Mouse (Mus musculus) neural tube, embryonic 12.5 days (tissue): ENCODE results near the gene Gm49661. TPM values are rescaled to one million over a fixed set of nuclear protein-coding genes. Genes with fewer than 3 reads are reported as not detected.

ENCODE experiments used
- ATAC-seq: fragments of 200-750 bp; cut with Nextera tagmentation; 2 replicates; pipeline ENCODE4 v1.8.0; 2017; ENCODE audit warnings: low read depth, mild to moderate bottlenecking, moderate TSS enrichment, moderate library complexity; ENCODE audit not compliant: low FRiP score
- H3K27ac ChIP-seq: fragments of 300-500 bp; sonication (generic); 2 replicates; pipeline ENCODE4 v1.5.1; 2016
- H3K27me3 ChIP-seq: fragments of 300-500 bp; sonication (generic); replicated peaks from 2 replicates; pipeline ENCODE4 v1.6.1; 2016; ENCODE audit warnings: mild to moderate bottlenecking
- H3K36me3 ChIP-seq: fragments of 300-500 bp; sonication (generic); 2 replicates; pipeline ENCODE4 v1.6.1; 2016; ENCODE audit warnings: mild to moderate bottlenecking
- H3K4me1 ChIP-seq: fragments of 300-500 bp; sonication (generic); 2 replicates; pipeline ENCODE4 v1.6.1; 2016
- H3K4me2 ChIP-seq: fragments of 300-500 bp; sonication (generic); replicated peaks from 2 replicates; pipeline ENCODE4 v1.6.1; 2016; ENCODE audit warnings: mild to moderate bottlenecking
- H3K4me3 ChIP-seq: fragments of 300-500 bp; sonication (generic); 2 replicates; pipeline ENCODE4 v1.5.1; 2016
- H3K9ac ChIP-seq: fragments of 300-500 bp; sonication (generic); 2 replicates; pipeline ENCODE4 v1.6.1; 2016; ENCODE audit warnings: mild to moderate bottlenecking
- H3K9me3 ChIP-seq: fragments of 300-500 bp; sonication (generic); 2 replicates; pipeline ENCODE4 v1.6.1; 2016; ENCODE audit warnings: mild to moderate bottlenecking
- WGBS: fragments of 180-500 bp; shearing (Covaris S2); methylation state at CpG from one replicate; pipeline ENCODE4 v1.1.7; 2016; 5-methylcytosine and 5-hydroxymethylcytosine counted together
- polyA plus RNA-seq: library from polyadenylated mRNA; unstranded; fragments of >200 nt; fragmentation: Nextera tagmentation; extraction: Ambion mirVana; gene quantifications from 2 replicates; pipeline ENCODE4 v1.2.1, GENCODE M21; 2016

The Gm49661 gene
- polyA plus RNA-seq, 1 experiment from 2014 or later = not detected

GRCm38 (mm10) chr8:84936041-84936961, 32.9 kb downstream of the Gm49661 start:
- Histone ChIP-seq H3K27ac (peak overlapping the region; percentile 75), H3K4me2 (peak overlapping the region; percentile 80), H3K9me3 (no peaks in the 10 kb centered on the region), H3K9ac (peak overlapping the region; percentile 88), H3K36me3 (no peaks in the 10 kb centered on the region), H3K4me3 (peak overlapping the region; percentile 69), H3K27me3 (peaks cover 47% of the 10 kb centered on the region), H3K4me1 (peaks cover 33% of the 10 kb centered on the region)
- peak; percentile 48 for ATAC-seq
- 19% methylated on average over 23 of the region's 23 CpGs for WGBS

DNA sequence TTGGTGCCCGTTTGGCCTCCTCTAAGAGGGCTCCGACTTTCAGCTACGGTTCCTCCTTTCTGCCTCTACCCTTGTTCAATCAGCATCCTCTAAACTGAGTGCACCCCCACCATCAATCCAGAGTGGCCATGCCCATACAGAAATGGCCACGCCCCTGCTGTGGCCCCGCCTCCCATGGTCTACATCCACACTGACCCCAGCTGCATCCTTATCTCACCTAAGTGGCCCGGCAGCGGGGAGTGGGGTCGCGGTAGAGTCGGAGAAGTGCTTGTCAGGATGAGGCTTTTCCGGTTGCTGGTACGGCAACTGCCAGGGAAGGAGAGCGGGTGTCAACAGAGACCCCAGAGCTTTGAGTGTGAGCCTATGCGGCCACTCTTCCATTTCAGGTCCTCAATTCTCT, 33.7 kb downstream of the Gm49661 start:
- Histone ChIP-seq H3K4me2 (peak overlapping the region; percentile 80), H3K4me3 (peak overlapping the region; percentile 69), H3K4me1 (peaks cover 33% of the 10 kb centered on the region), H3K36me3 (peaks cover 4% of the 10 kb centered on the region), H3K27me3 (peaks cover 53% of the 10 kb centered on the region), H3K27ac (no peak overlapping the region), H3K9ac (peak overlapping the region; percentile 38; the same call in 1 of the 2 replicates), H3K9me3 (no peaks in the 10 kb centered on the region)
- ATAC-seq = peak; percentile 10; the same call in 1 of the 2 replicates
- 6% methylated on average over 14 of the region's 14 CpGs for WGBS

- peak; percentile 75 for ATAC-seq
- WGBS = 1% methylated on average over 15 of the region's 15 CpGs
- Histone ChIP-seq H3K9me3 (no peaks in the 10 kb centered on the region), H3K36me3 (peaks cover 7% of the 10 kb centered on the region), H3K27me3 (peaks cover 59% of the 10 kb centered on the region), H3K9ac (0 out of 2 replicates have a peak overlapping the region, but pooled peaks have one; percentile 38), H3K27ac (no peak overlapping the region), H3K4me1 (peaks cover 33% of the 10 kb centered on the region), H3K4me2 (peak overlapping the region; percentile 80), H3K4me3 (peak overlapping the region; percentile 69)
These were observed 34.4 kb downstream of the Gm49661 start for GRCm38 (mm10) chr8:84934860-84935259.

GRCm38 (mm10) chr8:84933767-84934559, 35.3 kb downstream of the Gm49661 start:
- WGBS = 80% methylated on average over 16 of the region's 16 CpGs
- Histone ChIP-seq H3K27ac (no peak overlapping the region), H3K9me3 (no peaks in the 10 kb centered on the region), H3K4me2 (peak overlapping the region; percentile 80), H3K27me3 (peaks cover 65% of the 10 kb centered on the region), H3K9ac (no peak overlapping the region), H3K36me3 (peaks cover 7% of the 10 kb centered on the region), H3K4me3 (peak overlapping the region; percentile 69; the same call in 1 of the 2 replicates), H3K4me1 (peaks cover 39% of the 10 kb centered on the region)
- ATAC-seq = no peak

GRCm38 (mm10) chr8:84930582-84930981, 38.7 kb downstream of the Gm49661 start:
- Histone ChIP-seq H3K36me3 (peaks cover 25% of the 10 kb centered on the region), H3K27ac (no peak overlapping the region), H3K27me3 (peaks cover 66% of the 10 kb centered on the region), H3K4me1 (peaks cover 33% of the 10 kb centered on the region), H3K4me2 (no peak overlapping the region), H3K9ac (0 out of 2 replicates have a peak overlapping the region, but pooled peaks have one; percentile 21), H3K9me3 (no peaks in the 10 kb centered on the region), H3K4me3 (no peak overlapping the region)
- no peak for ATAC-seq
- 90% methylated on average over 13 of the region's 13 CpGs for WGBS

- Histone ChIP-seq H3K4me2 (peak overlapping the region; percentile 67), H3K4me3 (peak overlapping the region; percentile 29), H3K9me3 (no peaks in the 10 kb centered on the region), H3K27me3 (peaks cover 54% of the 10 kb centered on the region), H3K4me1 (peaks cover 14% of the 10 kb centered on the region), H3K27ac (no peak overlapping the region), H3K36me3 (peaks cover 36% of the 10 kb centered on the region), H3K9ac (peak overlapping the region; percentile 6; the same call in 1 of the 2 replicates)
- 4% methylated on average over 50 of the region's 52 CpGs for WGBS
- peak; percentile 80 for ATAC-seq
These were observed 40.6 kb downstream of the Gm49661 start for GRCm38 (mm10) chr8:84928456-84929306.

- Histone ChIP-seq H3K9ac (no peak overlapping the region), H3K36me3 (peaks cover 39% of the 10 kb centered on the region), H3K4me1 (peaks cover 13% of the 10 kb centered on the region), H3K4me2 (no peak overlapping the region), H3K27ac (no peak overlapping the region), H3K9me3 (no peaks in the 10 kb centered on the region), H3K27me3 (peaks cover 53% of the 10 kb centered on the region), H3K4me3 (no peak overlapping the region)
- ATAC-seq = no peak
- 87% methylated on average over 1 of the region's 1 CpGs for WGBS
These were observed 41.7 kb downstream of the Gm49661 start for GRCm38 (mm10) chr8:84927513-84927912.

DNA sequence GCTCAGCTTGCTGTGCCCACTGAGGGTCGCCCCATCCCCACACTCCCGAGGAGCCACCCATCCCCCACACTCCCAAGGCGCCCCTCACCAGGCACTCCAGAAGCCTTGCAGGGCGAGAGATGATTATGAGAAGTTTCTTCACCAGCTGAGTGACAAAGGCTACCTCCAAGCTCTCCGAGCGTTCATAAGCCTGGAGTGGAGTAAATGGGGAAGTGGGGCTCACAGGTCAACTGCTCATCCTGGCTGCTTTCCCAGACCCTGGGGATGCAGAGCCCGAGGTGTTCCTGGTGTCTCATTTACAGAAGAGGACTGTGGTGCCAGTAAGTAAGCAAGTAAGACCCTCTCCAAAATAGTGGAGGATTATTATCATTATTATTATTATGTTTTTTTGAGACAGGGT, 43.7 kb downstream of the Gm49661 start:
- WGBS = 82% methylated on average over 7 of the region's 7 CpGs
- no peak for ATAC-seq
- Histone ChIP-seq H3K4me2 (no peak overlapping the region; the same call in 1 of the 2 replicates), H3K9me3 (no peaks in the 10 kb centered on the region), H3K27ac (no peak overlapping the region), H3K27me3 (peaks cover 51% of the 10 kb centered on the region), H3K4me3 (no peak overlapping the region), H3K36me3 (peaks cover 52% of the 10 kb centered on the region), H3K4me1 (peaks cover 13% of the 10 kb centered on the region), H3K9ac (no peak overlapping the region)

DNA sequence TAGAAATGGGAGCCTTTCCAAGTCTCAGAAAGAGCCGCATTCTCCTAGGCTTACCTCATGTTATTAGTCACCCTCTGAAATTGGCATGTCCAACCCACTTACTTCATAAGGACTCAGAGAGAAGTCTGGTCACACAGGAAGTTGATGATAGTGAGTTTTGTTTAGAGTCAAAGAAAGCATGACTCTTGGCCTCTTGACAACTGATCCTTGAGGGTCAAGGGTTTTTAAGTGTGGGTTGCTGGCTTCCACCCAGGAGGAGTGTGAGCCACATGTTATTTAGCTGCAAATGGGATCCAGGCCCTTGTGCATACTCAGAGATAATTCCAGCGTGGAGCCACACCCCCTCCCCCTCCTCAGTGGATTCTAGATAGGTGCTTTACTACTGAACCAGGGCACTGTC, 47.6 kb downstream of the Gm49661 start:
- 92% methylated on average over 2 of the region's 2 CpGs for WGBS
- Histone ChIP-seq H3K4me3 (no peak overlapping the region), H3K27ac (no peak overlapping the region), H3K4me1 (no peaks in the 10 kb centered on the region), H3K27me3 (peaks cover 51% of the 10 kb centered on the region), H3K9ac (no peak overlapping the region), H3K9me3 (no peaks in the 10 kb centered on the region), H3K4me2 (no peak overlapping the region), H3K36me3 (peaks cover 61% of the 10 kb centered on the region)
- ATAC-seq = no peak

GRCm38 (mm10) chr8:84918646-84919045, 50.6 kb downstream of the Gm49661 start:
- Histone ChIP-seq H3K9me3 (no peaks in the 10 kb centered on the region), H3K4me2 (no peak overlapping the region), H3K4me3 (no peak overlapping the region), H3K27me3 (peaks cover 75% of the 10 kb centered on the region), H3K9ac (no peak overlapping the region), H3K36me3 (peaks cover 75% of the 10 kb centered on the region), H3K27ac (no peak overlapping the region), H3K4me1 (no peaks in the 10 kb centered on the region)
- ATAC-seq = no peak
- 95% methylated on average over 15 of the region's 15 CpGs for WGBS

- no peak overlapping the region for H3K4me3 ChIP-seq
- H3K27me3 ChIP-seq = peaks cover 84% of the 10 kb centered on the region
- H3K4me2 ChIP-seq = no peak overlapping the region
- no peak overlapping the region for H3K27ac ChIP-seq
- H3K36me3 ChIP-seq = peaks cover 77% of the 10 kb centered on the region
- peaks cover 6% of the 10 kb centered on the region for H3K4me1 ChIP-seq
- H3K9ac ChIP-seq = no peak overlapping the region
- H3K9me3 ChIP-seq = no peaks in the 10 kb centered on the region
- no peak for ATAC-seq
- WGBS = 26% methylated on average over 20 of the region's 20 CpGs
These were observed 51.5 kb downstream of the Gm49661 start for GRCm38 (mm10) chr8:84917781-84918180.
